Mouse (Mus musculus) lung, adult 2 months (tissue): Measurements from ENCODE around the gene Mnt.

ENCODE experiments used
- CTCF ChIP-seq: fragments of 200-500 bp; IDR thresholded peaks from 2 replicates; pipeline ENCODE4 v1.5.1; 2011; ENCODE audit warnings: mild to moderate bottlenecking, low read length, control low read depth; ENCODE audit not compliant: insufficient read depth
- POLR2A ChIP-seq: fragments of 200-500 bp; IDR thresholded peaks from 2 replicates; pipeline ENCODE4 v1.6.1; 2011; ENCODE audit warnings: low read depth, mild to moderate bottlenecking, control low read depth, low read length, borderline replicate concordance; ENCODE audit errors: extremely low read depth

GRCm38 (mm10) chr11:74804081-74804627, 26.6 kb upstream of the Mnt start:
- no peak for TF ChIP-seq CTCF
- no peak for TF ChIP-seq POLR2A
